Mouse (Mus musculus) heart, postnatal 25 days (tissue): ENCODE measurements at regions not wholly inside any gene's neighbourhood (a gene's known extent, or its start where the extent isn't known, plus 50 kb on each side); places are given as distances from the start of the nearest gene placed in this dataset.
A peak's percentile ranks its signal among the peaks of the same experiment; 100 is the strongest.

ENCODE experiments used
- DNase-seq: peaks from one replicate; pipeline ENCODE4 v3.0.0; 2022; ENCODE audit warnings: low spot score
- intact Hi-C: fragments of 180-260 bp; cut with DNase I; formaldehyde crosslinking; loops from one replicate; pipeline ENCODE4 v1.15.1; 2025

DNA sequence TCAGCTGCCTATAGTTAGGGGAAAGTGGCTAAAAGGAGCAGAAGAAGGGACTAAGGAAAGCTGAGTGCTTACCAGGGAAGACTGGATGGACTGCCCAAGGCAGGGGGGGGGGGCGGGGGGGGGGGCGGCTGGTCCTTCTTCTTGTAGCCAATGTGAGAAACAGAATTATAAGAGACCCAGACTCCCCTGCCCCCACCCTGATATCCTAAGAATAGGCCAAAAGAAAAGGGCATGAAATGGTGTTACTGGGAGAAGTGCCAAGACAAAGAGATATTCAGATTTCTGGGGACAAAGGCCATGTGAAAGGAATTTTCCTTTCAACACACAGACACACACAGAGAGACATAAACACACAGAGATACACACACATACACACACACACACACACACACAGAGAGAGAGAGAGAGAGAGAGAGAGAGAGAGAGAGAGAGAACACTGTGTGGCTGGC, 333.6 kb upstream of the Nrp1 start:
- intact Hi-C loops, result loop anchor here (5.0 kb wide), 1 partner anchor 333 kb away; the partner anchor contains the start of gene Nrp1
- no peak for DNase-seq

DNA sequence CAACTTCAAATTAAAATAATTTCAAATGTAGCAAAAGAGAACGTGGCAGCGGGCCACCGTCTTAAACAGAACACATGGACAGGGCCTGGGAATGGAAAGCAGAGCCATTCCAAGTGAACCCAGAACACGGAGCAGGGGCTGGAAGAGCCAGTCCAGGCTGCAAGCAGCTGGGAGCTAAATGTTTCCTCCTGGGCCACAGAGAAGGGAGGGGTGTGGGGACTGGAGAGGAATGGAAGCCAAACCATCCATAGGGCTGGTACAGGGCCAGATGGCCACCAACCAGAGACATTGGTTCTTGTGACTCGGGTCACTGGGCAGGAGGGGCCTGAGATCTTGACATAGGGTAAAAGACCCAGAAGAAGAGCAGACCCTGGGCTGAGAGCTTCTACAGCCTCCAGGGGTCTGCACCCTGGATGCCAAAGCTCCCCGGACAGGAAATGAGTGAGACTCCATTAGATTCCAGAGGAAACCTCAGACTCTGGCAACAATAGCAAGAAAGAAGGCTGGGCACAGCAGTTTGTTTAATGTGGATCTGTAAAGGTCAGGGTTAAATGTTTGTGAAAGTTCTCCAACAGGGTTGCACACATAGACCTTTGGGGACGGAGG, 333.1 kb upstream of the Nrp1 start:
- DNase-seq, result peak; percentile 73
- intact Hi-C loops, result loop anchor here (5.0 kb wide), 1 partner anchor 332 kb away; the partner anchor contains the start of gene Nrp1

GRCm38 (mm10) chr8:128026981-128027380, 331.4 kb upstream of the Nrp1 start:
- DNase-seq, result no peak
- intact Hi-C loops, result loop anchor here (5.0 kb wide), 1 partner anchor 330 kb away; the partner anchor contains the start of gene Nrp1

- no peak for DNase-seq
- intact Hi-C loops, result loop anchor here (5.0 kb wide), 1 partner anchor 72 kb away; no protein-coding TSS in a partner anchor
These were observed 327.8 kb upstream of the Nrp1 start for GRCm38 (mm10) chr8:128030335-128031280.

GRCm38 (mm10) chr8:128034127-128034526, 324.3 kb upstream of the Nrp1 start:
- no peak for DNase-seq

DNA sequence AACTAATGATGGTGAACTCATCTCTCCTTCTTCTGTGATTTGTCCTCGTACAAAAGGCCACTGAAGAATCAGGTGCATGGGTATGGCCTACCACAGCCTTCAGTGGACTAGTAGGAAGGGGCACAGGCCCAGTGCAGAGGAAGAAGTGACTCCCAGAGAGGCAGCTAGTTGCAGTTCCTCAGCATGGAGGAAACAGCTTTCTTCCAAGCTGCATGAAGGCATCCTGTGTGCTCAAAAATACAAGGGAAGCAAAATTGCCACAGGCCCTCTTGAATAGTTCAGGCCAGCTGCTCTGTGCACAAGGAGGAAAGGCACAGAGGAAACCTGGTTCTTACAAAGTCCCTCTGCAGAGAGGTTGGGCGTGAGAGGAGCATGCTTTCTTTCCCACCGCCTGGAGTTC, 322.7 kb upstream of the Nrp1 start:
- DNase-seq, result no peak
- intact Hi-C loops, result no loop called here

More at GRCm38 (mm10) chr8:128034127-128034526, 324.3 kb upstream of the Nrp1 start:
- intact Hi-C loops, result loop anchor here (5.0 kb wide), 1 partner anchor 68 kb away; no protein-coding TSS in a partner anchor

DNA sequence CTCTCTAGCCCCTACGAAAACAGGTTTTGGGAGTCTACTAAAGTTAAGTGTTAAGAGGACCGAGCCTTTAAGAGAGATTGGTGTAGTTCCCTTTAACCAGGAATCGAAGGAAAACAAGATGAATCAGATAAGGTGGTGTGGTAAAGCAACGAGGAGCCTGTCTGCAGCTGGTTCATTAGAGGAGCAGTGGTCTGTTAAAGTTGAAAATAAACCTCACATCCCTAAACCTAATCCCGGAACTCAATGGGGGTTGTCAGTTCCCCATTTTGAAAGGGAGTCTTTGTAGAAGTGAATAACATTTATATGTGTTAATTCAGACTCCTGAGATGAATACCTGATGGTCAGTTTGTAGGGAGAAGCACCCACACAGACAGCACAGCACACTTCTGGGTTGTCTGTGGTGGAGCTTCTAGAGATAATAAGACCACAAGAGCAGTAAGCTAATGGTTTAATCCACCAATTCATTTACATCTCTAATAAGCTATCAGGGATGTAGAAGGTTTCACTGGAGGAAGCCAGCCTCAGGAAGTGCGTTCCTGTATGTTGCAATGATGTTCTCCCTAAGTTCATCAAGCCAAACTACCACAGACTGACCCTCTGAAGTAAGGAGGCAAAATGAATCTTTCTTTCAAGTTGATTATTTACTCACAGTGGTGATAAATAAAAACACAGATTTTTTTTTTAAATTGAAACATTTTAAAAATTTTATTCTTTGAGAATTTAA, 318.9 kb upstream of the Nrp1 start:
- intact Hi-C loops, result no loop called here
- no peak for DNase-seq

GRCm38 (mm10) chr8:128042877-128043276, 315.5 kb upstream of the Nrp1 start:
- intact Hi-C loops, result no loop called here
- no peak for DNase-seq

DNA sequence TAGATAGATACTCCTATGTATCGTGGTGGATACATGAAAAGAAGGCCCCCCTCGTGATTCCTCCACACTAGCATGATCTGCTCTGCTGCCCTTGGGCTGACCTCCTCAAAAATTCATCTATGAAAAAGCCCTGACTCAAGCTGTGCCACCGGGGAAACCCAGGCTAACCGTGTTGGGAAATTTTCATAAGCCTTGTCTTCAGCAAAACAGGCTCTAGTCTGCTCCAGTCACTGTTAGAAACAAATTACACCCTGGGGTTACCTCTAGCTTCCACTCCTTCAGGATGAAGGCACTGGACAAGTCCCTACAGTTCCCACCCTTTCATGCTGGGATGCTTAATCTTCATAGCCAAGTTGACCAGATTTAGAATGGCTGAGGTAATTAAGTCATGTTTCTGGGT, 315.0 kb upstream of the Nrp1 start:
- intact Hi-C loops, result no loop called here
- DNase-seq, result no peak

DNA sequence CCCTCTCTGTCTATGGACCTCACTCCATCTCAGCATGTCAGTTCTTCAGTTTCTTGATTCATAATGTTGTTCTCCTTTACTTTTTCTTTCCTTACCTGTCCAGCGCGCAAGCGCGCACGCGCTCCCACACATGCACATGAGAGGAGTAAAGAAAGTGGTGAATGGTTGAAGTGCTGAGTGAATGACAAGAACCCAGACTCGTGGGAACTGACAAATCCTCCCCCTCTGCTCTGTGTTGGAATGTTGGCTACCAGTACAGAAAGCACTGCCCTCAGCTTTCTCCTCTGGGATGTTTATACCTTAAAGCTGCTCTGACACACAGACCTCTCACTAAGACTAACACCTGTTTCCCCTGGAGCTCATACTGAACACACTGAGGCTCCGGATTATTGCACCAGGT, 302.2 kb upstream of the Nrp1 start:
- intact Hi-C loops, result no loop called here
- DNase-seq, result no peak

DNA sequence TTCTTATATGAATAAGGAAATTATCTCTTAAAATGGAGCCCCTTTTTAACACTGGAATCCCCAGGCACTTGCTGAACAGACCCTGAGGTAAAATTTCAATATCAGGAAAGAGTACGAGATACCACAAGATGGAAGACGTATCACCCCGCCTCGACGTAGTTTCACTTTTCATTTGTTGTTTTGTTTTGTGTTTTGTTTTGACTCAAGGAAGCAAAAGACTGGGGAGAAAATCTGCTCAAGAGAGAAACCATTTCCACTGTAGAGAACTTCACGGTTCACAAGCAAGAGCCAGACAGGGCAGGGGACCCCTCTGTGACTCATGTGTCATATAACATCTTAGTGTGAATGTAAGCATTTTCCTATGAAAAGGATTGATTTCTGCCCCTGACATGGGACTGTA, 300.6 kb upstream of the Nrp1 start:
- DNase-seq, result no peak
- intact Hi-C loops, result no loop called here

- no peak for DNase-seq
- intact Hi-C loops, result no loop called here
These were observed 298.6 kb upstream of the Nrp1 start for GRCm38 (mm10) chr8:128059817-128060216.

- intact Hi-C loops, result no loop called here
- DNase-seq, result no peak
These were observed 294.2 kb upstream of the Nrp1 start for GRCm38 (mm10) chr8:128064211-128064610.

DNA sequence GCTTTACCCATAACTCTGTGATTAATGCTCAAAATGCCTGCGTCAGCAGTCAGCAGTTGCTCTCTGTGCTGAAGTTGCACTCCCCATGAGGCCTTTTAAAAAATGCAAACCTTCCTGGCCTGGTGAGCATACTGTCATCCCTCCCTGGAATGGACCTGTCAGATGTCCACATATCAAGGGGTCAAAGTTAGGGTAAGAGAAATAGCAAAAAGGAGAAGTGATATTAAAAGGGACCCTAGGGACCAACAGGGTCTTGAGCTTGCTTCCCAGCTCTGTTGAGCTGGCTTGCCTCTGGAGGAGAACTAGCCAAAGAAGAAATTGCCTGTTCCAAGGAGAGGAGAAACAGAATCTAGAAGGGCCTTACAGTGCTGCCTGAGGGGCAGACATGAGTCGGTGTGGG, 293.3 kb upstream of the Nrp1 start:
- DNase-seq, result no peak
- intact Hi-C loops, result no loop called here

DNA sequence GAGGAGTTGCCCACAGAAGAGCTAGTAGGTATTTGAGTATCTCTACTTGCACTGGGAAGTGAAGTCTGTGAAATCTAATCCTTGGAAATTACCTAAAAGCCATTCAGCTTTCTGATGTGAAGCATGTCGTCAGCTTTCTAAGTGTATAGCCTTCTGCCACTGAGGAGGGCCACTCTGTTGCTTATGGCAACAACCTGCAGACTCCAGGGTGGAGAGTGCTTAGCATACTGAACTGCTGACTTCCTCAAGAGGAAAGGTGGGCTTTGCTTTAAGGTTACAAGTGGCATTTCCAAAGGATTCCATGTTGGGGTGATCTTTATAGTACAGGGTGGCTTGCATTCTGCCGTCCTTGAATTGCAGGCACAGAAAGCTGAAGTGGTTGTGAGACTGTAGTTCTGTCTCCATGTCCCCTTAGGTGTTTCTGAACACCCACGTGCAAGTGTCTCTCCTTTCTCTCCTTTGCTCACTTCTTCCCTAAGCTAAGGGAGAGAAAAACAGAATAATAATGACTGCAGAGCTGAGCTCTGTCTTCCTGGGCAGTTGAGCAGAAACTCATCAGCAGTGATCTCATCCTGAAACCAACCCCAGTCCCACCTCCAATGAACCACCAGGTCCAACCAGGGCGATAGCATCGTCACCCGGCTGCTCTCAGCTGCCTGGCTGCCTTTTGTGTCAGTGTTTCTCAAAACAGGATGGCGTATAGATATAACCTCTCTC, 292.3 kb upstream of the Nrp1 start:
- intact Hi-C loops, result no loop called here
- no peak for DNase-seq

DNA sequence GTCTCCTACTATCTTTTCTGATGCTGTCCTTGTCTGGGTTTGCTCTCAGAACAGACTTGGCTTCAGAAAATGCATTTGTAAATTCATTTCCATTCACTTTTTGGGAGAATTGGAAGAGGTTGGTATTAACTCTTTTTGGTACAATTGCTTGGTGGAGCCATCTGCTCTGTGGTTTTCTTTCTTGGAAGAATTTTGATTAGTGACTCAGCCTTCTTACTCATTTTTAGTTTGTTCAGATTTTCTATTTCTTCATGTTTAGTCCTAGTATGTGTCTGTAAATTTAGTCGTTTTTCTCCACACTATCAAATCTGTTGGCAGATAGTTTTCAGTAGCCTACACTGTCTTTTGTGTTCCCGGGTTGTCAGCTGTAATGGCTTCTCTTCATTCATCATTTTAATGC, 288.7 kb upstream of the Nrp1 start:
- DNase-seq, result no peak
- intact Hi-C loops, result no loop called here

DNA sequence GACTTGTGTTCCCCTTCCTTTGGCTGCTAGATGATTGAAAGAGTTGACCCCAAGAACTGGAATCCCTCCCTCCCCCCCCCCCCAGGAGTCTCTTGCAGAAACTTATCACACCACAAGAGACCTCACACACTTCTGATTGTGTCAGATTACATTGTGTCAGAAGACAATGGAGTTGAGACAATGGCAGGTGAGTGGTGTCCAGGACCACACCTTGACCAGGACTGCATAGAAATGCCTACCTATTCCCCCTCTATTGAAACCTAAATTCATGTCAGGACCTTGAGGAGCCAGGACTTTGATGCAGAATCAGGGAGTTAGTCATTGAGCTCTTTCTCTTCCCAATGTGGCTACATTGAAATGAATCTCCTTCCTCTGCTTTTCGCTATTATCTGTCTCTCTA, 282.8 kb upstream of the Nrp1 start:
- DNase-seq, result no peak
- intact Hi-C loops, result no loop called here

DNA sequence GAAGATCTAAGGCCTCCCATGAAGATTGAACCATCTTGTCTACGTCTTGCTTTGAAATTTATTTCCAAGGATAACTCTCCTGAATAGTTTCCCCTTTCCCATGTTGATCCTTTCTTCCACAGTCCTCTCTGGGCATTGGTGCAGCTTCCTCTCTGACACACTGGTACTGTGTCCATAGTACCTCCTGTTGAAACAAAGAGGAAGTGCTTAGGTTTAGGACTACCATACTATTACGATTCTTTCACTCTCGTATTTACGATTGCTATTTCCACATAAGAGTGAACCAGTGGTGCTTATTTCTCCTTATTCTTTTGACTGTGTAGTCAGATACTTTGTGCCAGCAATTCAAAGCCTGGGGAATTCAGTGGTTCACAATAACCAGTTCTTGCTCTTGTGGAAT, 282.2 kb upstream of the Nrp1 start:
- intact Hi-C loops, result no loop called here
- no peak for DNase-seq

DNA sequence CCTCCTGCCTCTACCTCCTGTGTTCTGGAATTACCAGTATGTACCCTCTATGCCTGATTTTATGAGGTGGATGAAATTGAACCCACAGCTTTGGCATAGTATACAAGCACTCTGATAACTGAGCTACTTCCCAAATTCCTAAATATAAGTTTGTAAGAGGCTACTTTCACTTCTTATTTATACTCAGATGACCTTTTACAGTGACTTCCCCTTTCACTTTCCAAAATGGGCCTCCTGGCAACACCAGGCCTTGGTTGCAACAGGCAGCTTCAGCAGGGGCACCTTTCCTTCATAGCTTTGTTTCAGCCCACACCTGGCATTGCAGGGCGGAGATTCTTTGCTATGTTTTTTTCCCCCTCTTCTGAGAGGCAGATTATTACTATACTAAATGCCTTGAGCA, 279.7 kb upstream of the Nrp1 start:
- intact Hi-C loops, result no loop called here
- no peak for DNase-seq

GRCm38 (mm10) chr8:128085800-128086199, 272.6 kb upstream of the Nrp1 start:
- intact Hi-C loops, result loop anchor here (10.0 kb wide), 1 partner anchor 409 kb away; no protein-coding TSS in a partner anchor
- DNase-seq, result no peak
